Mouse (Mus musculus): ENCODE results near the gene Ehmt1. TPM values are rescaled to one million over a fixed set of nuclear protein-coding genes. Genes with fewer than 3 reads are reported as not detected.
A peak's percentile ranks its signal among the peaks of the same experiment; 100 is the strongest.

The Ehmt1 gene
- polyA plus RNA-seq, 1 experiment from 2014 or later = 125 TPM

- no peak overlapping the region for H3K4me2 ChIP-seq (ENCODE audit: low read length)
- H3K4me3 ChIP-seq (replicated peaks; ENCODE audit: low read length) = no peak overlapping the region
- H3K4me1 ChIP-seq (replicated peaks; ENCODE audit: control insufficient read depth, insufficient read depth, low read length) = no peaks in the 10 kb centered on the region
- no peaks in the 10 kb centered on the region for H3K36me3 ChIP-seq (ENCODE audit: control insufficient read depth, insufficient read depth)
- H3K27me3 ChIP-seq (replicated peaks; ENCODE audit: control insufficient read depth, insufficient read depth, low read length) = no peaks in the 10 kb centered on the region
- ATAC-seq = peak; percentile 22
- no peak overlapping the region for H3K27ac ChIP-seq (ENCODE audit: low read length)
- WGBS = 93% methylated on average over 1 of the region's 1 CpGs
- H3K9ac ChIP-seq (replicated peaks; ENCODE audit: low read depth, low read length) = no peak overlapping the region
- H3K9me3 ChIP-seq (ENCODE audit: control insufficient read depth, low read length) = no peaks in the 10 kb centered on the region
Observed at GRCm38 (mm10) chr2:24755276-24755675, 164.1 kb downstream of the Ehmt1 start.

DNA sequence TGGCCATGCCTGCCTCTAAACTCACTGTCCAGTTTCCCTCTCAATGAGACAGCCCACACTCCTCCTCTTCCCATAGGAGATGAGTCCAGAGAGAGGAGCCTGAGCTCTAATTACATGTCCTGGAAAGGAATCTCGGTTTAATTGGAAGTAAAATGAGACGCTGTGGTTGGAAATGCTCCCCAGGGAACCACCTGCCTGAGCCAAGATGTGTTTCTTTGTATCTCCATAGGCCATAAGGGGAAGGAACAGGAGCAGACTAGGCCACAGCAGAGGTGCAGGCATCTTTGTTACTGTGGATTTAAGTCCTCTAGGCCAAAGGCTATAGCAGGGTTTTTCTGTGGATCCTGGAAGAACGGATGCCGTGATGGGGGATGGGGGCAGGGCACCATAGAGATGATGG is 166.8 kb downstream of the Ehmt1 start:
- H3K4me3 ChIP-seq (replicated peaks; ENCODE audit: low read length) = no peak overlapping the region
- H3K4me1 ChIP-seq (replicated peaks; ENCODE audit: control insufficient read depth, insufficient read depth, low read length) = no peaks in the 10 kb centered on the region
- no peak overlapping the region for H3K9ac ChIP-seq (replicated peaks; ENCODE audit: low read depth, low read length)
- no peak for ATAC-seq
- WGBS = 50% methylated on average over 4 of the region's 4 CpGs
- H3K27me3 ChIP-seq (replicated peaks; ENCODE audit: control insufficient read depth, insufficient read depth, low read length) = no peaks in the 10 kb centered on the region
- peaks cover 5% of the 10 kb centered on the region; the same call in 1 of the 2 replicates for H3K36me3 ChIP-seq (ENCODE audit: control insufficient read depth, insufficient read depth)
- no peak overlapping the region for H3K4me2 ChIP-seq (ENCODE audit: low read length)
- H3K9me3 ChIP-seq (ENCODE audit: control insufficient read depth, low read length) = no peaks in the 10 kb centered on the region
- H3K27ac ChIP-seq (ENCODE audit: low read length) = no peak overlapping the region

DNA sequence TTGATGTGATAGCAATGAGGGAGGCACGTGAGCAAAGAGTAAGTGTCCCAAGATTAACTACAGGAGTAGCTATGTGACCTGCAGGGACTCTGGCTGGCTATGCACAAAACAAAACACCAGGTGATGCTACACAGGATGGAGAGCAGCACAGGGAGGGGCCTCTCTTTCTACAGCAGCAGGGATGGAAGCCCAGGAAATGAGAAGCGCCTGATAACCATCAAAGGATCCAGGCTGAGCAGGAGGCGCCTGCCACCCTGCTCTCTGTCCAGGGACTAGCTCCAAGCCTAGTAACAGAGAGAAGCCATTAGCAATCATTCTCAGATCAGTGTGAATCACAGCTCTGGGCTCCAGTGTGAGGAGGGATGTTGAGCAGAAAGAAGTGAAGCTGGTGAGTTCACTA is 169.4 kb downstream of the Ehmt1 start:
- WGBS = 74% methylated on average over 3 of the region's 3 CpGs
- Histone ChIP-seq H3K4me1 (replicated peaks; ENCODE audit: control insufficient read depth, insufficient read depth, low read length) (no peaks in the 10 kb centered on the region), H3K9ac (replicated peaks; ENCODE audit: low read depth, low read length) (no peak overlapping the region), H3K4me3 (replicated peaks; ENCODE audit: low read length) (no peak overlapping the region), H3K9me3 (ENCODE audit: control insufficient read depth, low read length) (no peaks in the 10 kb centered on the region), H3K27ac (ENCODE audit: low read length) (no peak overlapping the region), H3K36me3 (ENCODE audit: control insufficient read depth, insufficient read depth) (peaks cover 5% of the 10 kb centered on the region; the same call in 1 of the 2 replicates), H3K4me2 (ENCODE audit: low read length) (no peak overlapping the region), H3K27me3 (replicated peaks; ENCODE audit: control insufficient read depth, insufficient read depth, low read length) (no peaks in the 10 kb centered on the region)
- ATAC-seq = no peak

DNA sequence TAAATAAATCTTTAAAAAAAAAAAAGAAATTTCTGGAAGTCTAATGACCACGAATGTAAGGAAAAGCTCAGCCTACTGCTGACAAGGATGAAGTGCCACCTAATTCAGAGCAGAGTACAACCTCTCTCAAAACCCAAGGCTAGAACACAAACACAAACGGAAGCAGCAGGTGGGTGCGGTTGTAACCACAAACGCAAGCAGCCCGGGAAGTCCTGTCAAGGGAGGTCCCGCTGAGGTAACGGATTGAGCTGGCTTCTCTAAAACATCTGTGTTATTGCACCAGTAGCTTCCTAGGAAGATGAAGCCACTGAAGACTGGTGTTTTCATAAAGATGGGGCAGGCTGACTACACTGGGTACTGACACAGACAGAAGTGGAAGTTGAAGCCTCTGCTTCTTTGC is 171.5 kb downstream of the Ehmt1 start:
- ATAC-seq = no peak
- Histone ChIP-seq H3K27ac (ENCODE audit: low read length) (no peak overlapping the region), H3K4me3 (replicated peaks; ENCODE audit: low read length) (no peak overlapping the region), H3K9me3 (ENCODE audit: control insufficient read depth, low read length) (no peaks in the 10 kb centered on the region), H3K4me1 (replicated peaks; ENCODE audit: control insufficient read depth, insufficient read depth, low read length) (peaks cover 7% of the 10 kb centered on the region), H3K9ac (replicated peaks; ENCODE audit: low read depth, low read length) (no peak overlapping the region), H3K4me2 (ENCODE audit: low read length) (no peak overlapping the region), H3K36me3 (ENCODE audit: control insufficient read depth, insufficient read depth) (peaks cover 5% of the 10 kb centered on the region; the same call in 1 of the 2 replicates), H3K27me3 (replicated peaks; ENCODE audit: control insufficient read depth, insufficient read depth, low read length) (no peaks in the 10 kb centered on the region)
- 83% methylated on average over 7 of the region's 7 CpGs for WGBS

Small RNAs within 50 kb of the gene (microRNA-seq; reads per million reads assigned to microRNA genes)
- gene Gm22875 = not detected

Other genes with a start within 250 kb of the Ehmt1 start
- gene Cacna1b, start 156.5 kb downstream of the Ehmt1 start, polyA plus RNA-seq (2015; fragmentation: Nextera tagmentation; extraction: Ambion mirVana) = 8.7 and 10.1 TPM in 2 replicates
- 31.7 and 40.9 TPM in 2 replicates for gene Arrdc1, start 15.6 kb upstream of the Ehmt1 start, polyA plus RNA-seq (2015; fragmentation: Nextera tagmentation; extraction: Ambion mirVana)
- 16.7 and 20.8 TPM in 2 replicates for gene Zmynd19, start 30.2 kb upstream of the Ehmt1 start, polyA plus RNA-seq (2015; fragmentation: Nextera tagmentation; extraction: Ambion mirVana)
- 41.5 and 44.9 TPM in 2 replicates for gene Dph7, start 42.8 kb upstream of the Ehmt1 start, polyA plus RNA-seq (2015; fragmentation: Nextera tagmentation; extraction: Ambion mirVana)
- gene Mrpl41, start 55.5 kb upstream of the Ehmt1 start, polyA plus RNA-seq (2015; fragmentation: Nextera tagmentation; extraction: Ambion mirVana) = 143 and 150 TPM in 2 replicates
- 4.4 and 4.5 TPM in 2 replicates for gene Pnpla7, start 56.4 kb upstream of the Ehmt1 start, polyA plus RNA-seq (2015; fragmentation: Nextera tagmentation; extraction: Ambion mirVana)
- 186 and 223 TPM in 2 replicates for gene Nsmf, start 134.7 kb upstream of the Ehmt1 start, polyA plus RNA-seq (2015; fragmentation: Nextera tagmentation; extraction: Ambion mirVana)
- gene Entpd8, start 160.7 kb upstream of the Ehmt1 start, polyA plus RNA-seq (2015; fragmentation: Nextera tagmentation; extraction: Ambion mirVana) = not detected in 2 replicates
- not detected in 2 replicates for gene Noxa1, start 175.5 kb upstream of the Ehmt1 start, polyA plus RNA-seq (2015; fragmentation: Nextera tagmentation; extraction: Ambion mirVana)

Measured in forebrain, embryonic 16.5 days (tissue).